Mouse (Mus musculus): ENCODE measurements around the gene Clec4f. TPM values are rescaled to one million over a fixed set of nuclear protein-coding genes. Genes with fewer than 3 reads are reported as not detected.

The Clec4f gene
- polyA plus RNA-seq, 1 experiment from 2014 or later, result 0.19 TPM

DNA sequence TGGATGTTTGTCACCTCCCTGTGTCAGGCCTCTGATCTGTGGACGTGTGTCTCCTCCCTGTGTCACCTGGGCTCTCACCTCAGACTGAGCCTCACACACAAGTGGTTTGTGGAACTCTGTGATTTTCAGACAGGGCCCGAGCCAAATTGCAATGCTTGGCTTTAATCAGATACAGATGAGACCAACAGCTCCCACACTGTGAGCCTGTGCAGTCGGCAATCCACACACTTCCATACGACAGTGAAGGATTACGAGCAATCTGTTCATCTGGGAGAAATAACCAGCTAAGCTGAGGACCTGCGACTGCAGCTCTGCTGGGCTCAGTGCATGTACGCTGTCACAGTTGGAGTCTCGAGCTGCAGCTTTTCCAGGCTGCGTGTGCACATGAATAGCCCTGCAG lies 36.0 kb downstream of the Clec4f start:
- H3K36me3 ChIP-seq (ENCODE audit: control insufficient read depth, insufficient read depth, low read length), result no peaks in the 10 kb centered on the region
- H3K9ac ChIP-seq (ENCODE audit: low read depth, low read length), result no peak overlapping the region
- H3K9me3 ChIP-seq (replicated peaks; ENCODE audit: control insufficient read depth, low read length), result no peaks in the 10 kb centered on the region
- H3K27me3 ChIP-seq (ENCODE audit: control insufficient read depth, insufficient read depth, low read length), result no peaks in the 10 kb centered on the region
- no peak overlapping the region for H3K4me3 ChIP-seq (ENCODE audit: low read depth, low read length)
- no peak for ATAC-seq (replicated peaks; ENCODE audit: insufficient number of reproducible peaks, low FRiP score, low TSS enrichment)
- WGBS (ENCODE audit: insufficient replicate concordance), result 58% methylated on average over 9 of the region's 9 CpGs
- H3K4me2 ChIP-seq, result no peak overlapping the region
- no peak overlapping the region for H3K27ac ChIP-seq (ENCODE audit: low read depth, low read length)
- H3K4me1 ChIP-seq (ENCODE audit: control insufficient read depth, insufficient read depth, low read length), result 0 out of 2 replicates have a peak, but pooled peaks cover 2% of the 10 kb centered on the region

DNA sequence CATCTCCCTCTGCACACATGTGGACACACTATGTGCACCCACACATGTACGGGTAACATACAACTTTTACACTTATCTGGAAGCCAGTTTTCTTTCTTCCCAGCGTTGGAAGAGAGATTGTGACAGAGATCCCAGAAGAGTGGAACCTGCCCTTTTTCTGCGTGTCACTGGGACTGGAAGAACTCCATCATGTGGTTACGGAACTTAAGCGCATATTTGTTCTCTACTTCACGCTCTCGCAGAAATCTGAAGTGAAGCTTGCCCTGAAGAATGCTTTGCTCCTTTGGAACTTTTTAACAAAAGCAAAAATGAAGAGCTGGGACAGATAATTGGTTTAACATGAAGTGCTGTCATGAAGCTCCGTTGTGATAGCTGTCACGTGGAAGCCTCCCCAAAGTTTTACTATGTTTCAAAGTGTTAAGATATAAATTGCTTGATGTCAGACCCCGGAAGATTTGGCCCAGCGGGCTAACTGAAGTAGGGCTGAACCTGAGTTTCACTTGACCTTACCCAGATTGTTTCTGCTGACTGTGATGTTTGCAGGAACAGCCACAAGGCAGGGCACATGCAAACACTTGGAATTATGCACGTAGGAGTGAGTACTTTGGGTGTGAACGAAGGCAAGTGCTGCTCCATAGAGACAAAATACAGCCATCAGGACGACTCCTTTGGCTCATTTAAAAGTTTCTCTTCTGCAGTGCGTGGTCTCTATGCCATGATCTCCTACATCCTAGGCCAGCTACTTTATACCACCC lies 38.2 kb downstream of the Clec4f start:
- 76% methylated on average over 15 of the region's 15 CpGs for WGBS (ENCODE audit: insufficient replicate concordance)
- H3K4me1 ChIP-seq (ENCODE audit: control insufficient read depth, insufficient read depth, low read length), result 0 out of 2 replicates have a peak, but pooled peaks cover 2% of the 10 kb centered on the region
- ATAC-seq (replicated peaks; ENCODE audit: insufficient number of reproducible peaks, low FRiP score, low TSS enrichment), result no peak
- no peak overlapping the region for H3K27ac ChIP-seq (ENCODE audit: low read depth, low read length)
- no peak overlapping the region for H3K4me3 ChIP-seq (ENCODE audit: low read depth, low read length)
- no peaks in the 10 kb centered on the region for H3K27me3 ChIP-seq (ENCODE audit: control insufficient read depth, insufficient read depth, low read length)
- H3K9me3 ChIP-seq (replicated peaks; ENCODE audit: control insufficient read depth, low read length), result no peaks in the 10 kb centered on the region
- no peak overlapping the region for H3K9ac ChIP-seq (ENCODE audit: low read depth, low read length)
- H3K36me3 ChIP-seq (ENCODE audit: control insufficient read depth, insufficient read depth, low read length), result no peaks in the 10 kb centered on the region
- H3K4me2 ChIP-seq, result no peak overlapping the region

DNA sequence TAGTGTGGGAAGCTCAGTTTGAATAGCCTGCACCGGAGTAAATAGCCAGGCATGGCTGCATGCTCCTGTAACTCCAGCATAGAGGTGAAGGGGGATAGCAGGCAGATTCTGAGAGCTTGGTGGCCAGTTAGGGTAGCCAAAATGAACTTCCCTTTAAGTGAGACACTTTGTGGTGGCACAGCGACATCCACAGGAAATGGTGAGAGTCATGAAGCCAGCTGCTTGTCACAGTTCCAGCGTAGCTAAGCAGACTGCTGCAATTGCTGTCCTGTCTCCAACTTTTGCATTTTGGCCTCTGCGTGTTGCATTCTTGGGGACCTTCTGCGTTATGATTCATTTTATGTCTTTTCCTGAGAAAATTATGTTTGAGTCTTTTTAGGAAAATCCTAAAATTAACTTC lies 39.5 kb downstream of the Clec4f start:
- Histone ChIP-seq H3K36me3 (ENCODE audit: control insufficient read depth, insufficient read depth, low read length) (no peaks in the 10 kb centered on the region), H3K9ac (ENCODE audit: low read depth, low read length) (no peak overlapping the region), H3K4me3 (ENCODE audit: low read depth, low read length) (no peak overlapping the region), H3K27me3 (ENCODE audit: control insufficient read depth, insufficient read depth, low read length) (no peaks in the 10 kb centered on the region), H3K27ac (ENCODE audit: low read depth, low read length) (no peak overlapping the region), H3K4me1 (ENCODE audit: control insufficient read depth, insufficient read depth, low read length) (0 out of 2 replicates have a peak, but pooled peaks cover 2% of the 10 kb centered on the region), H3K4me2 (no peak overlapping the region), H3K9me3 (replicated peaks; ENCODE audit: control insufficient read depth, low read length) (no peaks in the 10 kb centered on the region)
- 65% methylated on average over 5 of the region's 5 CpGs for WGBS (ENCODE audit: insufficient replicate concordance)
- no peak for ATAC-seq (replicated peaks; ENCODE audit: insufficient number of reproducible peaks, low FRiP score, low TSS enrichment)

DNA sequence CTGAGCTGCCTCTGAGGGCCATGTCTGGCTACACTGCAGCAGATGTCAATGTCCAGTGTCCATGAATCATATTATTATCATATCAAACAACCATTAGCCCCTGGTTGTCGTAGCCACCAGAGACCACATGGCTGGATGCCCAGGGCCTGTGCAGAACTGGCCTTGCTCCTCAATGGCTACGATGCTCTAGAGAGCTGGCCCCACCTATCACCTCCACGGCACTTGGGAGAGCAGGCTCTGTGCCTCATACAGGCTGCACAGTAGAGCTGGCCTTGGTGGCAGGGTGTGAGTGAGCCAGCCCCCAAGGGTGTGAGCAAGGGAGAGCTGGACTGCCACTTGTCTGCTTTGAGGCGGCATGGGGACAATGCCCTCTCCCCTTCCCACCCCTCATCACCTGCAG lies 41.5 kb downstream of the Clec4f start:
- Histone ChIP-seq H3K9me3 (replicated peaks; ENCODE audit: control insufficient read depth, low read length) (no peaks in the 10 kb centered on the region), H3K9ac (ENCODE audit: low read depth, low read length) (no peak overlapping the region), H3K36me3 (ENCODE audit: control insufficient read depth, insufficient read depth, low read length) (no peaks in the 10 kb centered on the region), H3K4me2 (no peak overlapping the region), H3K27me3 (ENCODE audit: control insufficient read depth, insufficient read depth, low read length) (no peaks in the 10 kb centered on the region; the same call in 1 of the 2 replicates), H3K4me3 (ENCODE audit: low read depth, low read length) (no peak overlapping the region), H3K27ac (ENCODE audit: low read depth, low read length) (no peak overlapping the region), H3K4me1 (ENCODE audit: control insufficient read depth, insufficient read depth, low read length) (0 out of 2 replicates have a peak, but pooled peaks cover 2% of the 10 kb centered on the region)
- 0 out of 2 replicates have a peak, but pooled peaks have one; percentile 55 for ATAC-seq (replicated peaks; ENCODE audit: insufficient number of reproducible peaks, low FRiP score, low TSS enrichment)
- WGBS (ENCODE audit: insufficient replicate concordance), result 87% methylated on average over 4 of the region's 4 CpGs

DNA sequence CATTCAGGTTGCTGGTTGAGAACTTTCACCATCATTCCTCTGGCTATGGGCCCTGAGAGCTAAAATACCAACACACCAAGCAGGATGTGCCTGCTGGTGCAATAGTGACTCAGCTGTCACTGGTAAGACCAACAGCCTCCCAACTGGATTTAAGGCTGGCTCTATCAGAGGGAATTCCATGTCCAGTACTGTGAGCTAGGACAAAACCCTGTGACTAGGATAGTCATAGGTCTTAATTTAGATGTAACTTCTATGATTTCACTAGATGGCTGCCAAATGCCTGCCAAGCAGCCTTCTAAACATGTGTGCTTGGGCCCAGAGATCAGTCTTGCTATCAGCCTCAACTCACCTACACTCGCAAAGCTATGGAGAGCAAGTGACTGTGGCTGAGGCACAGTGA lies 43.0 kb downstream of the Clec4f start:
- no peak overlapping the region for H3K27ac ChIP-seq (ENCODE audit: low read depth, low read length)
- no peaks in the 10 kb centered on the region for H3K9me3 ChIP-seq (replicated peaks; ENCODE audit: control insufficient read depth, low read length)
- no peaks in the 10 kb centered on the region; the same call in 1 of the 2 replicates for H3K27me3 ChIP-seq (ENCODE audit: control insufficient read depth, insufficient read depth, low read length)
- no peak overlapping the region for H3K4me3 ChIP-seq (ENCODE audit: low read depth, low read length)
- no peak overlapping the region for H3K4me2 ChIP-seq
- 90% methylated on average over 1 of the region's 1 CpGs for WGBS (ENCODE audit: insufficient replicate concordance)
- H3K4me1 ChIP-seq (ENCODE audit: control insufficient read depth, insufficient read depth, low read length), result 0 out of 2 replicates have a peak, but pooled peaks cover 2% of the 10 kb centered on the region
- no peak overlapping the region for H3K9ac ChIP-seq (ENCODE audit: low read depth, low read length)
- no peak for ATAC-seq (replicated peaks; ENCODE audit: insufficient number of reproducible peaks, low FRiP score, low TSS enrichment)
- no peaks in the 10 kb centered on the region for H3K36me3 ChIP-seq (ENCODE audit: control insufficient read depth, insufficient read depth, low read length)

DNA sequence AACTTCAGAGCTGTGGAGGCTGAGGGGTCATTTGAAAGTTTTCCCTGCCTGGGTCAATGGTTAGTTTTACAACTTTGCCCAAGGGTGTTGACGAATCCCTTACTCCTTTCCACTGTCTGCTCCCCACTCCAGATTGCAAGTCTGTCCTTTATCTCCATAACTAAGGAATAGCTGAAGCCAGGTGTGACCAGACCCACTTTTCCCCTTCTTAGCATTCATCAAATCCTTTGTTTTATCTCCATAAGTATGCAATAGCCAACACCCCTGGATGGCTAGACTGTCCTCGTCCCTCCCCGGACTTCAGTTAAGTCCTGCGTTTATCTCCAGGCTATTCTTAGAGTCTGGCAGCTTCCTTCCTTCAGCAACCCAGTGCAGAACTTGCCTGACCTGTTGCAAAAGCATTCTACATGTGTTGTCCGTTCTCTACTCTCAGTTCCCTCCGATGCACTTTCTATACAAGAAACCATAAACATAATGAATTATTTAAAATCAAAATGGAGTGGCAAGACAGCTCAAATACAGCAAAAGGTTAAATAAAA lies 56.3 kb downstream of the Clec4f start:
- no peak for ATAC-seq (replicated peaks; ENCODE audit: insufficient number of reproducible peaks, low FRiP score, low TSS enrichment)
- peaks cover 13% of the 10 kb centered on the region for H3K4me1 ChIP-seq (ENCODE audit: control insufficient read depth, insufficient read depth, low read length)
- peak overlapping the region; percentile 72 for H3K4me2 ChIP-seq
- H3K9me3 ChIP-seq (replicated peaks; ENCODE audit: control insufficient read depth, low read length), result no peaks in the 10 kb centered on the region
- WGBS (ENCODE audit: insufficient replicate concordance), result 33% methylated on average over 6 of the region's 6 CpGs
- no peaks in the 10 kb centered on the region for H3K36me3 ChIP-seq (ENCODE audit: control insufficient read depth, insufficient read depth, low read length)
- no peak overlapping the region for H3K4me3 ChIP-seq (ENCODE audit: low read depth, low read length)
- H3K27ac ChIP-seq (ENCODE audit: low read depth, low read length), result 0 out of 2 replicates have a peak overlapping the region, but pooled peaks have one; percentile 12
- no peaks in the 10 kb centered on the region for H3K27me3 ChIP-seq (ENCODE audit: control insufficient read depth, insufficient read depth, low read length)
- H3K9ac ChIP-seq (ENCODE audit: low read depth, low read length), result no peak overlapping the region

DNA sequence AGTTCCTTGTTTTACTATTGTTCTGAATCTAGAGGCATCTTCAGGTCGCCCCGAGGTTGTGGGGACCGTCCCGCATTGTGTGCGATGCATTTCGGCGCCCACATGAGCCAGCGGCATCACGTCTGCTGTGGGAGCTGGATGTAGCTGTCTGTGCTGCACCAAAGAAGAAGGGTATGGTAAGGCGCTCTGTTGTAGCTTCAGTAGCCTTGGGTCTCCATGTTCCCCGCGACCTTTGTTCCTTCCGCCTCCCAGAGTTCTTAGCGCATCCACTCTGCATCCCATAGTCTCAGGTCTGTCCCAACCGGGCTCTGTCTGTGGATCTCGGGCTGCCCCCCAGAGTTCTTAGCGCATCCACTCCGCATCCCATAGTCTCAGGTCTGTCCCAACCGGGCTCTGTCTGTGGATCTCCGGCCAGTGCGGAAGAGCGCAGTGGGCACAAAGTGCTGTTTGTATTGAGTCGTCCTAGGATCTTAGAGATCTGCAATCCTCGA lies 56.9 kb downstream of the Clec4f start:
- H3K9me3 ChIP-seq (replicated peaks; ENCODE audit: control insufficient read depth, low read length), result no peaks in the 10 kb centered on the region
- H3K27me3 ChIP-seq (ENCODE audit: control insufficient read depth, insufficient read depth, low read length), result no peaks in the 10 kb centered on the region
- peak overlapping the region; percentile 38 for H3K4me3 ChIP-seq (ENCODE audit: low read depth, low read length)
- 33% methylated on average over 24 of the region's 24 CpGs for WGBS (ENCODE audit: insufficient replicate concordance)
- peak overlapping the region; percentile 72 for H3K4me2 ChIP-seq
- peak overlapping the region; percentile 12; the same call in 1 of the 2 replicates for H3K27ac ChIP-seq (ENCODE audit: low read depth, low read length)
- H3K4me1 ChIP-seq (ENCODE audit: control insufficient read depth, insufficient read depth, low read length), result peaks cover 13% of the 10 kb centered on the region
- H3K9ac ChIP-seq (ENCODE audit: low read depth, low read length), result peak overlapping the region; percentile 60
- ATAC-seq (replicated peaks; ENCODE audit: insufficient number of reproducible peaks, low FRiP score, low TSS enrichment), result no peak; the same call in 1 of the 2 replicates
- no peaks in the 10 kb centered on the region for H3K36me3 ChIP-seq (ENCODE audit: control insufficient read depth, insufficient read depth, low read length)

DNA sequence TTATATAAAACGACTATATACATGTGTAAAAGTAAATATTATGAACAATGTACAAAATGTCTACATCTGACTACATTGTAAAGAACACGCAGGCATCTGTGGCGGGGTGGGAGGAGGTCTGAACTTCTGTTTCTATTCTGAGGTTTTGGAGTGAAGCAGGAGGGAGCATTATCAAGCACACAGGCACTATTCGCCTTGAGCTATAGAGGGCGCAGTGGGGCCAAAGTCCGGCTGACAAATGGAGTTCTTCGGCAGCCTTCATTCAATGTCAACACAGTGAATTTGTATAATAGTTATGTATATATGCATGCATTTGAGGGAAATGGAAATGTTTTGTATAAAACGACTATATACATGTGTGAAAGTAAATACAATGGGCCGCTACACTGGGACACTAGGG lies 57.3 kb downstream of the Clec4f start:
- no peaks in the 10 kb centered on the region for H3K9me3 ChIP-seq (replicated peaks; ENCODE audit: control insufficient read depth, low read length)
- peak overlapping the region; percentile 60 for H3K9ac ChIP-seq (ENCODE audit: low read depth, low read length)
- peak overlapping the region; percentile 38 for H3K4me3 ChIP-seq (ENCODE audit: low read depth, low read length)
- no peak overlapping the region for H3K27ac ChIP-seq (ENCODE audit: low read depth, low read length)
- H3K4me1 ChIP-seq (ENCODE audit: control insufficient read depth, insufficient read depth, low read length), result peaks cover 16% of the 10 kb centered on the region
- H3K4me2 ChIP-seq, result peak overlapping the region; percentile 72
- 7% methylated on average over 9 of the region's 9 CpGs for WGBS (ENCODE audit: insufficient replicate concordance)
- 0 out of 2 replicates have a peak, but pooled peaks have one; percentile 31 for ATAC-seq (replicated peaks; ENCODE audit: insufficient number of reproducible peaks, low FRiP score, low TSS enrichment)
- no peaks in the 10 kb centered on the region for H3K27me3 ChIP-seq (ENCODE audit: control insufficient read depth, insufficient read depth, low read length)
- no peaks in the 10 kb centered on the region for H3K36me3 ChIP-seq (ENCODE audit: control insufficient read depth, insufficient read depth, low read length)
